Mouse (Mus musculus) retina, postnatal 1 day (tissue): Measurements from ENCODE around the gene Stxbp3.

Experiments used
- DNase-seq: peaks from one replicate; pipeline ENCODE4 v3.0.0-alpha.2; 2012

The Stxbp3 gene

GRCm38 (mm10) chr3:108795554-108796299 is 44.6 kb downstream of the Stxbp3 start:
- DNase-seq = no peak

- no peak for DNase-seq
Measured at GRCm38 (mm10) chr3:108794780-108795179, 45.5 kb downstream of the Stxbp3 start.

- DNase-seq = no peak
Measured at GRCm38 (mm10) chr3:108792420-108792819, 47.9 kb downstream of the Stxbp3 start.

DNA sequence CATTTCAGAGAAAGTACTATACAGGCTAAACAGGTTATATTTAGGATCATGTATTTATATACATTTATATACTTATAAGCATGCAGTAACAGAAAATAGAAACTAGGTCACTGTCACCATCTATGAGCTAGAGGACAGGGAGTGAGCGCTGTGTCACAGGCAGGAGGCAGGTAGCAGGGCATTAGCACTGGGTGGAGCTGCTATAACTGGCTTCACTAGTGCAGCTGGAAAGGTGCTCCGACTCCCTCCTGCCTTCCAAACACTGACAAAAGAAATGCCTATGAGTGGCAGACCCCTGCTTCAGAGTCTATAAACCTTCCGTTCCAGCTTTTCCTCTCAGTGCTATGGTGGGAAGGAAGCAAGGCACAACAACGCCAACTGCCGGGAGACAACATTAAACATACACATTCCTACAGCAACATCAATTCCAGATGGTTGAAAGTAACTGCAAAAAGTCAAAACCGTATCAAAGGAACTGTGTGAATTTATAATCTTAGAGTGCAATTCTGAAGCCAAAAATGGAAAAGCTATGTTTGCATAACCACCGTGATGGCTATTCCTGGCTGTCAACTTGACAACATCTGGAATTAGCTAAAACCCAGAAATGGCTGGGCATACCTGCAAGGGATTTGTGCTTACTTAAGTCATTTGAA is 49.1 kb downstream of the Stxbp3 start:
- no peak for DNase-seq

GRCm38 (mm10) chr3:108790499-108790898 is 49.8 kb downstream of the Stxbp3 start:
- DNase-seq = no peak

- peak; percentile 9 for DNase-seq
Measured at GRCm38 (mm10) chr3:108789299-108789698, 51.0 kb downstream of the Stxbp3 start.

GRCm38 (mm10) chr3:108788455-108788794 is 51.9 kb downstream of the Stxbp3 start:
- DNase-seq = no peak

DNA sequence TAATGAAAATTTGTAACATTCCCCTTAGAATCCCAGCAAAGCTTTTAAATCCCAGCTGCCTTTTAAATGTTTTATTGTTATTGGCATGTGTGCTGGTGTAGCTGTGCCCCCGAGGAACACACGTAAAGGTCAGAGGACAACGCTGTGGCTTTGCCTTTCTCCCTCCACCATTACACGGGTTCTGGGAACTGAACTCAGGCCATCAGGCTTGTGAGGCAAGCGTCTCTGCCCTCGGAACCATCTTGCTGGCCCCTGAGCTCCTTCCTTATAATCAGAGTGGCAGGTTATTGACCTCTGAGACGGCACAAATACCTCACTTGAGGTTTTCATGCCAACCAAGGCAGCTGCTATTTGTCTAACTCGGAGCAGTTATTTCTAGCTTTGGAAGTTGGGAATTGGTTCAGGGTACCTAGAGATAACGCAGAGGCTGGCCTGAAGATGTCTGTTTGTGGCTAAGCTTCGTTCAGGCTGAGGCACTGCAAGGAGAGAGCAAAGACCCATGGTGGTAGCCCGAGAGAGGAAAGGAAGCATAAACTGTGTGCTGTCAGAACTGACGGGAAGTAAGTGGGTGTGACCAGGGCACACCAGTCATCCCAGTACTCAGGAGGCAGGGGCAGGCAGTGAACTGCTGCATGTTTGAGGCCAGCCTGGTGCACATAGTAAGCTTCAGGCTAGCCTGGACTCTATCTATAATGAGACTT is 52.4 kb downstream of the Stxbp3 start:
- no peak for DNase-seq

DNA sequence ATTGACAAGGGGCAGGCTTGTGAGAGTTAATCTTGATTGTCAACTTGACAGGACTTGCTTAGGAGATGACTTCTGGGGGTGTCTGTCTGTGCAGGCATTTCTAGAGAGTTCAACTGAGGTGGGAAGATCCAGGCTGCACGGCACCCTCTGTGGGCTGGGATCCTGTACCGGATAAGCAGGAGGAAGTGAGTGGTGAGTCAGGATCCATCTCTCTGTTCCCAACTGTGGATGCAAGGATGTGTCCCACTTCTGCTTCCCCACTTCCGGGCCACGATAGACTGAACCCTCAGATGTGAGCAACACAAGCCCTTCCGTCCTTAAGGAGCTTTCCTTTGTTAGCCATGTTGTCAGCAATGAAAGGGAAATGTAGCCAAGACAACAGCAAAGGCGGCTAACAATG is 53.8 kb downstream of the Stxbp3 start:
- DNase-seq = no peak

DNA sequence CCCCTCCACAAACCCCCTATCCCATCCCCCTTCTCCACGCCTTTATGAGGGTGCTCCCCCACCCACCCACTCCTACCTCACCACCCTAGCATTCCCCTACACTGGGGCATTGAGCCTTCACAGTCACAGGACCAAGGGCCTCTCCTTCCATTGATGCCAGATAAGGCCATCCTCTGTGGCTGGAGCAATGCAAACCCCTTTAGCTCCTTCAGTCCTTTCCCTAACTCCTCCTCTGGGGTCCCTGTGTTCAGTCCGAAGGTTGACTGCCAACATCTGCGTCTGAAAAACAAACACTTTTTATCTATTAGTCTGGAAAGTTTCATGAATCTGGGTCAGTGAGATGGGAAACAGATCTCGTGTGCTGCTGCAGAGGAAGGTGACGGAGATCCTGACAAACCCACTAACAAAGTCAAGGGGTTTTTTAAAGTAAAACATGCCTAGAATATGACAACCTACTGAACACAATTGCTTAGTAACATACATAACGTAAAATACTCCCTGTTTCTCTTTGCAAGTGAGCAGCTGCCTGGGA is 57.9 kb downstream of the Stxbp3 start:
- no peak for DNase-seq

- DNase-seq = no peak
Measured at GRCm38 (mm10) chr3:108781884-108782270, 58.4 kb downstream of the Stxbp3 start.

GRCm38 (mm10) chr3:108781238-108781883 is 59.0 kb downstream of the Stxbp3 start:
- DNase-seq = no peak

DNA sequence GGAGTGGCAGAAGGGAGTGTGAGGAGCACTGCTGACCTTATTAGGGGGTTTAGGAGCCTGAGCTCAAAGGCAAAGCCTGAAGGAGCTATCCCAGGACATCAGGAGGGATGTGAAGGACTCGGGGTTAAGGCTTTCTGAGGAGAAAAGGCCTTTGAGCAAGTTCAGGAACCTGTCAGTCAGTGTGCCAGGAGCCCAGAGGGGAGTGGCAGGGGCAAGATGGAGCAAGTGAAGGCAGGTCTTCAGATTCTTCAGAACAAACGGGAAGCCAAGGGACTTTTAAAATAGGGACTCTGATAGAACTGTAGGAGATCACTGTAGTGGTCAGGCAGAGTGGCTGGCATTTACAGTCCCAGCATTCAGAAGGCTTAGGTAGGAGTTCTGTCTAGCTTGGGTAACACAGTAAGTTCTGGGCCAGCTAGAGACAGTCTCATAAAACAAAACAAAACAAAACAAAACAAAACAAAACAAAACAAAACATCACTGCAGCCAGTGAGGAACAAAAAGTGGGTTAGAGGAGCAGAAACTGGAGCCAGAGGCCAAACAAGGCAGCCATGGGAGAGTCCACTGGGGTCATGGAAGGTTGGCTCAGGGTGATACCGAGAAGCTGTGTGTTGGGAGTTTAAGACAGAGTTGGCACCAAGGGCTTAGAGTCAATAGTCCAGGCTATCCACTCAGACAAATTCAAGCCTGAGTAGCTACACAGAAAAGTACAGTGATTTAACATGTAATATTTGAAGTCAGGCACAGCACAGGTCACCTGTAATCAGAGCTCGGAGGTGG is 61.4 kb downstream of the Stxbp3 start:
- no peak for DNase-seq

- DNase-seq = no peak
Measured at GRCm38 (mm10) chr3:108772811-108773210, 67.5 kb downstream of the Stxbp3 start.

- no peak for DNase-seq
Measured at GRCm38 (mm10) chr3:108772211-108772610, 68.1 kb downstream of the Stxbp3 start.

DNA sequence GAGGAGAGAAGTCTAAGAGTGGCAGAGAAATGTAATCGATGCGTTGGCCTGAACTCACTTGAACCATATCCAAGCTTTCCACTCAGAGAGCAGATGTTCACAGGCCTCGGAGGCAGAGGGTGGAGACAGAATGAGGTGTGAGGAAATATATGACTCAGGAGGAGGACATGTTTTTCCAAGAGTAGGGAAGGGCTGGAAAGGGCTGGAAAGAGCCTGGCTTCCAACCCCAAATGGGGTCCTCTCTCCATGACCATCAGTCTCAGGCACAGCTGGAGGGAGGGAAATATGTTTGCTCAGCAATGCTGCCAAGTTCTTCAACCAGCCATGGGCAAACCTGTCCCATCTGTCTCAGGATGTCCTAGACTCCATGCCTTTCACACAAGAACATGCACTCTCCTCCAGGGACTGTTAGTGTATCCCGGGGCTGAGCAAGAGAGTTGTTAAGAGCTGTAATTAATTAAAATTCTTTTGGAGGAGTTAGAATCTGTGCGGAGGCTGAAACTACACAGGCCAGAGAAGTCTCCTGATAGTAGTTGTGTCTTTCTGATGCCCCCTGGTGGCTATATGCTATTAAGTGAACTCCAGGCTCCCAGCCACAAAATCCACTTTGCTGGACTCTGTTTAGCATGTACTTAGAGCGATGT is 69.5 kb downstream of the Stxbp3 start:
- DNase-seq = peak; percentile 81

DNA sequence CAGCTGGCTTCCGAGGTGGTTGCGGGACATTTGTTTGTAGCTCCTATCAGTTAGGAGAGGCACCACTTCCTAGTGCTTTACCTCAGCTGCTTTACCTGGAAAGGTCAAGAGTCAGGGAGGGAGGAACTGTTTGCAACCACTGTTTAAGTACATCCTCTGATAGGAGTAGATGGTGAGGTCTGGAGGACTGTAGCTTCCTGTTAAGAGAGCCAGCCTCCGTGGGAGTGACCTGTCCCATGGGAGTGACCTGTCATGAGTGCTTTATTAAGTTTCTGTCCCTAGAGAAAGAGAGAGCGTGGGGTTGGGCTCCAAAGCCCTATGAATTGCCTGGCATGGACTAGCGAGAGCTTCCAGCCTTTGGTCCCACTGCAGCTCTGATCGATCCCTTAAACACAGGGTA is 70.8 kb downstream of the Stxbp3 start:
- DNase-seq = no peak

DNA sequence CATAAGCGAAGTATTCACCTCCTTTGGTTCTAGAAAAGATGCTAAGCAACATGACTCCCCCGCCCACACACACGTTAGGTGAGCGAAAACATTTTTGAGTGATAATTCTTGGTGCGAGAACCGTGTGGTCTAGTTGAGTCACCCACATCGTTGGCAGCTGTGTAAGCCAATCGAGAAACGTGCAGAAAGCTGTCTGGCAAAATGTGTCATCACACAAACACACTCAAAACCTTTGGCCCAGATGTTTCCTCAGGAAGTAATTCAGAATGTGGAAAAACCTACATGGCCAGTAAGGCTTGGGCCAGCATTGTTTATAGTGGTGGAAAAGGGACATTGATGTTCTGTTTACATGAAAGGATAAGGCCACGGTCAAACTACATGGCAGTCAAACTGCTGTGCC is 72.9 kb downstream of the Stxbp3 start:
- DNase-seq = no peak

DNA sequence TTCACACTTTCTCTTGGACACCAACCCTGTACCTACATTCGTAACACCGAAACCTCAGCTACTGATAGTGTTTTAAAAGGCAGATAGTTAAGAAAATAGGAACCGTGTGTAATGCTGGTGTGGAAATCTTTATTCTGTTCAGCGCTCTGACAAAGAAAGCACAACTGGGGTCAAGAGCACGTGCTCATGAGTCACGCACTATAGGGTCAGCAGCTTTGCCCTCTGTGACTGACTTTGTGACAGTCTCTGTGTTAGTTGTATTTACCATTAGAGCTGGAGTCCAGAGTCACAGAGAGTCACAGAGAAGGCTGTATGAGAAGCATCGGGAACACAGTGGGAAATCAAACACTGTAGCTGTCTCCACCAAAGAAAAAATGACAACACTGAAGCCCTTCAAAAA is 73.4 kb downstream of the Stxbp3 start:
- no peak for DNase-seq

DNA sequence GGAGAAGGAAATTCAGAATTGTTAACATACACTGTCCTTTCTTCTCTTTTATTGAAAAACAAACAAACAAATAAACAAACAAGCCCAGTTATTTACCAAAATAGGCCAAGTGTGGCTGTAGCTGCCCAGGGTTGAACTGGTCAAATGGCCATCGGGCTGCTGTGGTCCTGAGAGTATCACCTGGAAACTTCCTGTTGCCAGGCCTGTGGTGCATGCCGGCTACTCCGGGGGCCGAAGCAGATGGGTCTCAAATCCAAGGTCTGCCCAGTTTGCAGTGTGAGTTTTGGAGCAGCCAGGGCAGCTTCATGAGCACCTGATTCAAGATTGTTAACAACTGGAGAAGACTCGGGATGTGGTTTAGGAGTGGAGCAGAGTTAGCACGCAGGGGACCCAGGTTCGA is 74.8 kb downstream of the Stxbp3 start:
- no peak for DNase-seq

DNA sequence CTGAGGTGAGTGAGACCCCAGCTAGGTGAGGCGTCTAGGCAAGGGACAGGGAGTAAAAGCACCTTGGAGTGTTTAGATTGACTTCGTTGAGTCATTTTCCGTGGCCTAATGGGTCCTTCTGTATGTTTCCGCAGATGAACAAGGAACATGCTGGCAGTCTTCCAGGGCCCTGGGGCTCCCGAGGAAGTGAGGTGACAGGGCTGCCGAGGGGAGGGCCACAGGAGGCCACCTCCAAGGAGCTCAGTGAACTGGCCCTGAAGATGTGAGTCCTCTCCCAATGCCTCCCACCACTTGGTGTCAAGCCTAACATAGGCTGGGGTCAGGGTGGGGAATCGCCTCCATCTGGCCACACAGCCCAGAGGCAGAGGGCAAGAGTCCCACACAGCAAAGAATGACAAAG is 75.3 kb downstream of the Stxbp3 start:
- DNase-seq = no peak

- no peak for DNase-seq
Measured at GRCm38 (mm10) chr3:108763691-108764090, 76.6 kb downstream of the Stxbp3 start.
